Mouse (Mus musculus): ENCODE measurements around the gene Sult1d1. TPM values are rescaled to one million over a fixed set of nuclear protein-coding genes. Genes with fewer than 3 reads are reported as not detected.

The Sult1d1 gene
- polyA plus RNA-seq, 1 experiment, result 9.2 TPM

Other genes with a start within 250 kb of the Sult1d1 start
- 2.2 and 18.9 TPM in 2 replicates for gene Ugt2a3, start 231.8 kb downstream of the Sult1d1 start, polyA plus RNA-seq (2012; rRNA removed)
- gene Ugt2b38, start 144.8 kb downstream of the Sult1d1 start, polyA plus RNA-seq (2012; rRNA removed), result not detected in 2 replicates
- 0.16 TPM in 1 of 2 replicates, not detected in the other for gene Ugt2a2, start 86.8 kb downstream of the Sult1d1 start, polyA plus RNA-seq (2012; rRNA removed)
- not detected in 2 replicates for gene Gm43638, start 82.2 kb downstream of the Sult1d1 start, polyA plus RNA-seq (2012; rRNA removed)
- not detected in 2 replicates for gene Ugt2a1, start 78.2 kb downstream of the Sult1d1 start, polyA plus RNA-seq (2012; rRNA removed)
- 24.4 and 43.2 TPM in 2 replicates for gene Sult1b1, start 30.8 kb downstream of the Sult1d1 start, polyA plus RNA-seq (2012; rRNA removed)
- not detected in 2 replicates for gene Sult1e1, start 22.6 kb upstream of the Sult1d1 start, polyA plus RNA-seq (2012; rRNA removed)
- not detected in 2 replicates for gene Csn1s1, start 97.2 kb upstream of the Sult1d1 start, polyA plus RNA-seq (2012; rRNA removed)
- 0.80 and 0.94 TPM in 2 replicates for gene Csn2, start 130.6 kb upstream of the Sult1d1 start, polyA plus RNA-seq (2012; rRNA removed)
- not detected in 2 replicates for gene Csn1s2a, start 205.5 kb upstream of the Sult1d1 start, polyA plus RNA-seq (2012; rRNA removed)
- not detected in 2 replicates for gene Csn1s2b, start 239.1 kb upstream of the Sult1d1 start, polyA plus RNA-seq (2012; rRNA removed)